Mouse (Mus musculus): Measurements from ENCODE around the gene Satb2.

DNA sequence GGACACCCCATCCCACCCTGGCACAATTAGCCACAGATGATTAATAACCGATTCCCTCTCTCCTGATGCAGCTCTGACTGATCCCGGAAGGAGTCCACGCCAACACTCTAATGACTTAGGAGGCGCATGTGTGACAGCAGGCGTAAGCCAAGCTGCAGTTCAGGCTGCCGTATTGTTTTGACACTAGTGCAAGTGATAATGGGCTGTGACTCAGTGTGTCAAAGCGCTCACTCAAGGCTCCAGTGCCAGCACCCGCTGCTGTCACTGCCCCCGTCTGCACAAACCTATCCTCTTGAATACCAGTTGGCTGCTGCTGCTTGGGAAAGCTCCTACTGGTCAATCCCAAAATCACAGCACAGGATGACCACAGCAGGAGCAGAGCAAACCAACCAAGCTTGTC is 49.7 kb downstream of the Satb2 start:
- no peak for TF ChIP-seq USF1 (IDR thresholded peaks at IDR 0.05; ENCODE audit: low read depth)
- TF ChIP-seq POLR2A (IDR thresholded peaks at IDR 0.05; ENCODE audit: insufficient read length, low read depth), result no peak
- no peak for TF ChIP-seq E2F4 (IDR thresholded peaks at IDR 0.05; ENCODE audit: insufficient read depth)
- TF ChIP-seq TCF3 (IDR thresholded peaks at IDR 0.05; ENCODE audit: insufficient read length, low read depth), result no peak
- TF ChIP-seq REST (IDR thresholded peaks at IDR 0.05; ENCODE audit: insufficient read depth, insufficient read length), result no peak
- TF ChIP-seq MAX (IDR thresholded peaks at IDR 0.05; ENCODE audit: low read depth), result no peak
- no peak for TF ChIP-seq TCF12 (IDR thresholded peaks at IDR 0.05; ENCODE audit: insufficient read depth, poor library complexity, severe bottlenecking)
- TF ChIP-seq MYOG (IDR thresholded peaks at IDR 0.05; ENCODE audit: control insufficient read depth in 1 of 3, insufficient read depth in 1 of 3, insufficient read length in 2 of 3, low read depth in 2 of 3), result no peak
- no peak for TF ChIP-seq POLR2AphosphoS2 (IDR thresholded peaks at IDR 0.05; ENCODE audit: insufficient read length, low read depth)
- TF ChIP-seq MYOD1 (IDR thresholded peaks at IDR 0.05; ENCODE audit: control insufficient read depth in 1 of 3, insufficient read length in 2 of 3, low read depth in 2 of 3), result no peak
